Mouse (Mus musculus): ENCODE data around the gene Prpf4.

DNA sequence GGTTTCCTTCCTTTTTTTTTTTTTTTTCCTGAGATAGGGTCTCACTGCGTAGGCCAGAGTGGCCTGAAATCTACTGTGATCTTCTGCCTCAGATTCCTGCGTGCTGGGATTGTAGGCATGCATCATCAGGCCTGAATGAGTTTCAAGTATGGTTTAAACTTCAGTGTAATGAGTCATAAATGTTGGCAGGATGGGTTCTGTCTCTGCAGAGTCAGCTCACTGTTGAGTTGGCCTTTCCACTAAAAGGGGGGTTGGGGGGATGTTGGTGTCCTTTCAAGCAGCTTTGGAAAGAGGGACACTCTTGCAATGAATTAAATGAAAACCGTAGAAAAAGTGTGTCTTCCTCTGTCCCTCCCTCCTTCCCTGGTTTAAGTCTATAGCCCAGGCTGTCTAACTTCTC lies 9.6 kb upstream of the Prpf4 start:
- no peak for TF ChIP-seq MAZ (IDR thresholded peaks at IDR 0.05; ENCODE audit: low read depth, low read length)
- no peak for TF ChIP-seq GATA1 (IDR thresholded peaks at IDR 0.05; ENCODE audit: low read depth, low read length)
- no peak for TF ChIP-seq MAX (IDR thresholded peaks at IDR 0.05; ENCODE audit: low read length)
- no peak for TF ChIP-seq EP300 (IDR thresholded peaks at IDR 0.05; ENCODE audit: low read depth in 1 of 2, low read length in 2 of 2)

All from MEL (cell line).